Mouse (Mus musculus): ENCODE results near the gene Pank3.

DNA sequence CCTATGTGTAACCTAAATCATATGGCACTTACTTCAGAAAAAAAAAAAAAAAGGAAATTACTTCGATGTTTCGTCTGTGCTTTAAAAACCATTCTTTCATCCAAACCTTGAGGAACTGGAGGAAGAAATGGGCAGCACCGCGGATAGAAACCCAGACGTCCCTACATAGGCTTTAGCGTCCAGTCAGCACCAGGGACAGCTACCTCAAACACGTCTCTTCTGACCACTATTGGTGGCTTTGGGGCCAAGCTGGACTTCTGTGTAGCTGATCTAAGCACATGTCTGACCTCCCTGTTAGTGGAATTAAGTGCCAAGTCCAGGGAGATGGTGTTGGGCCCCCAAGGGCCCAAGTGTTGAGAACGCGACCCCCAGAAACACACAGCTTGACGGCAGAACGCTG is 29.6 kb downstream of the Pank3 start, which contains the start of gene Fbll1:
- TF ChIP-seq CTCF (IDR thresholded peaks at IDR 0.05; ENCODE audit: low read depth) (no peak), EP300 (IDR thresholded peaks at IDR 0.05; ENCODE audit: low read depth) (no peak)
